Mouse (Mus musculus) 416B (cell line): ENCODE measurements around the gene Arhgap31.
"Not testable (repeated sequence)": the region's sequence is repeated elsewhere in the genome, so short reads cannot be mapped to it uniquely, and the experiment has no call there.

Experiments used
- DNase-seq: peaks from one replicate; pipeline ENCODE4 v3.0.0; 2011; ENCODE audit warnings: low read depth

Gene Arhgap31

DNA sequence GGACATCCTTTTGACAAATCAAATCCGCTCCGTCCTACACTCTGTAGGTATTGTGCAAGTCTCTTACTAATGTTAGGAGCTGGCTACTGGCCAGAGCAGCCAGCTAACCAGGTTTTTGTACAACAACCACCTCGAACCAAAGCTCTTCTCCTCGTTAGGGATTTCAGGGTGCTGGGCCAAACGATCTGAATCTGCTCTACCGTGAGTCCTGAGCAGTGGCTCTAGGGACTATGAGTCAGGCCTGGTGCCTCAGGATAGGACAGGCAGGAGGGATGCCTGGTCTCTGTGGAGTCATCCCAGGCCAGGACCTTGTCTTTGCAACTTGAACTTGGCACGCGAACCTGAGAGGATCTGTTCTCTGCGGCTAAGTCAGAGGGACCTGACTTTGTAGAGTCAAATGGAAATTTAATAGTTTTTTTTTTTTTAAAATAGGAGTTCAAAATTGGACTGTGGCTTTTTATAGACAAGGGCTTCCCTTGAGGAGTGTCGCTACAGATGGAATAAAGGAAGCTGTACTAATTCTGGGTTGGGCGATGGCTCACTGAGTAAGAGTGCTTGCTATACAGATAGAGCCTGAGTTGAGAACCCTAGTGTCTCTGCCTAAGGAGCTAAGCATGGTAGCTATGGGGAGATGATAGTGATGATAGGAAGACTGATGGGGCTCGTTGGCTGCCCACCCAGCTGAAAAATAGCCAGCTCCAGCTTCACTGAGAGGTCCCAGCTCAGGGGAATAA is 24.4 kb downstream of the Arhgap31 start:
- no peak for DNase-seq

DNA sequence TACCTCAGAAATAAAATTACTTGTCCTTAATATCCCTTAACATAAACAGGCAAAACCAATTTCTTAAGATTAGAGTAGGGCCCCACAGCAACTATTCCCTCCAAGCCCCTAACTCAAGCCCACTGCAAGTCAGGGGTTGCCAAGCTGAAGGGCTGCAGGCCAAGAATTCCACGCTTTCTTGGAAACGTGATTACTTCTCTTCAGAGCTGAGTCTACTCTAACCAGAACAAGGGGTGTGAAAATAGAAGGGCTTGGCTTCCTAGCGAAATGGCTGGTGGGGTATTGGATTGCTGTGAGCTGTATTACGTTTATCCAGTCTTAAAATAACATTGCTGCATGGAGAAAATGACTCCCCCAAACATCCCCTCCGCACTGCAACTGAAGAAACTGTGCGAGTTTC is 25.4 kb downstream of the Arhgap31 start:
- no peak for DNase-seq

DNA sequence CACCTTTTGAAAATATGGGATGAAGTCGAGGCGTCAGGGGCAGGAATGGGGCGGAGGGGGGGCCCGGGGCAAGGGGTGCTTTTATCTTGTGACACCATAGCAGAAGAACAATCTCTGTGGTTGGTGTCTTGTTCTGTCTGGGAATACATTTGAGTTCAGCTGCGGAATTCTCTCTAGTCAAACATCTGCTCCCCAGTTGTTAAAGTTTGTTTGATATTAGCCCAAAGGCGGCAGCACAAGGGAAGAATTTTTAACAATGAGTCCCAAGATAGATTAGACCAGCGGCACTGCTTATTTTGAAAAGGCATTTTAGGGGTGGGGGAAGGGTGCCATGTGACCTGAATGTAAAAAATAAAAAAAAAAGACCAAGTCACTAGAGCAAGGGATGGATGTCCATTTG is 30.0 kb downstream of the Arhgap31 start:
- DNase-seq = no peak

DNA sequence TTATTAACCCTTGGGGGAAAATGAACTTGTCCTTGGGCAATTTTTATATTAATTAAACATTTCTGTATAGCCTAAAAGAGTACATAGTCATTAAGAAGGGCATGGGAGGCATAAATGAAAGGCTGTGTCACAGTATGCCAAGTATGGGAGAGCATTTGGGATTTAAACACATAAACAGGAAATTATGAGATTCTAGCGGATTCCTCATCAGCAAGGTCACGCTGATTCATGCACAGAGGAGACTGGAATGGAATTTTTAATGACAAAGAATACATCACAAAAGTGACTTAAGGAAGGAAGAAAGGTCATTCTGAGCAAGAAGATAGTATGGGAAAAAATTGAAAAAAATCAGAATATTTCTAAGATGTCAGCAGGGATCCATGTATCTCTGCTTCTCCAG is 31.8 kb downstream of the Arhgap31 start:
- no peak for DNase-seq

DNA sequence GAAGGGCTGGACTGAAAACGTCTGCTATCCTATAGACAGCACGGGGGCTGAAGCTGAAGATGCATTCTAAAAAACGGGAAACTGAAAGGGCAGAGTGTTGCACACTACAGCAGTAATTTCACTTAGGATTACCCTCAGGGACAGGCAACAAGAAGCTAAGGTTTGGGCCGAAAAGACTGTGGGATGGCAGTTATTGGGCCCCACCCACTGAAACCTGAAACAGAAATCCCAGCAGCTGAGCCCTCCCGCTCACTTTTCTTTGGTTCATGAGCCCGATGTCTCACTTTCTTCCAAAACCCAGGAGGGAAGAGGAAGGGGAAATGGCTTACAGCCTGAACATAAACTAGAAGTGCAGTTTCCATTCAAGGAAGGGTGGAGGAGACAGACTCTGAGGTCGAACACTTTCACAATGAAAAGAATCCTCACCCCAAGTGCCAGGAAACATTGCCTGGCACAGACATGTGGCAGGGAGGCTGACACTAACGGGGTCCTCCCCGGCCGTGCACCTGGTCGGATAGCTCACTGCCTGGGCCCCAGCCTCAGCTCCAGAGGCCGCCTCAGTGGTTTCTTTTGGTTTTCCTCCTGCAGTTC is 33.5 kb downstream of the Arhgap31 start:
- DNase-seq = peak; percentile 5

DNA sequence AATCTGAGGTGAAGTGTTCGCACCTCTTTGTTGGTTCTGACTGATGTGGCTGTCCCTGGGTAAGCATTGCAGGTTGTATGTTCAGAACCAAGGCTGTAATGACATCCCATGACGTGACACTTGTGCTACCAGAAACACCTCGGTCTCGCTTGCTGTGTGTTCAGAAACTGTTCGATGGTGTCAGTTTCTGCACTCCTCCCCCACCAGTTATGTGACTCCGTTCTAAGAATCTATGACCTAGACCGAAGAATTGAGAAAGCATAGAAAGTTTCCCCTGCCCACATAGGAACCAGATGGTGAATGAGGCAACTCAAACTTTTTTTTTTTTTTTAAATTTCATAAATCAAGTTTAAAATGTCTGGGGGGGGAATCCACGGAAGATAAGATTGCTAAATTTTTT is 34.2 kb downstream of the Arhgap31 start:
- DNase-seq = peak; percentile 40

DNA sequence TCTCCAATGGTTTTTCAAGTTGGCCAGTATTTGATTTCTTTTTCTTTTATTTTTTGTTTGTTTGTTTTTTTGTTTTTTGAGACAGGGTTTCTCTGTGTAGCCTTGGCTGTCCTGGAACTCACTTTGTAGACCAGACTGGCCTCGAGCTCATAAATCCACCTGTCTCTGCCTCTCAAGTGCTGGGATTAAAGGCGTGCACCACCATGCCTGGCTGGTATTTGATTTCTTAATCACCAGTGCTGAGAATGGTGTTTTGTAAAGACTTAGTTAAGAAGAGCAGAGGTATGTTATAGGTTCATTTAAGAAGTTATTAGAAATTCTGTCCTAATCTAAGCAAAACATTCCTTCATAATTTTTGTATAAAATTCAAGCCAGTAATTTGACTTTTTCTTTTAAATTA is 35.1 kb downstream of the Arhgap31 start:
- not testable (repeated sequence) for DNase-seq

DNA sequence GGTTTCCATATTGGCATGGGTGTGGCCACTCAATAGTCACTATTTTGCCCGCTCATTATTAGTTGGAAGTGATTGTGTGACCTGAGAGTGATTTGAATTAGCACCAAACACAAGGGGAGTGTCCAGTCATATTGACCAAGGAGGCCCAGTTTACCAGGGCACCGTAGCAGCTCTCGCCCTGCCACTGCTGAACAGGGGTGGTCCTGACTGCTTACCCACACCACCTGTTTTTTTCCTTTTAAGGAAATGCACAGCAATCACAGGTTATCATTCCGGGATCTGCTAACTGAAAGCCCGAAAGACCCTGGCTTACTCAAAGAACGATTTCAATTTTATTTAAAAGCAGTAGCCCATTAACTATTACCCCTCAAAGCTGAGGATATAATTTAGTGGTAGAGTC is 35.9 kb downstream of the Arhgap31 start:
- DNase-seq = no peak

DNA sequence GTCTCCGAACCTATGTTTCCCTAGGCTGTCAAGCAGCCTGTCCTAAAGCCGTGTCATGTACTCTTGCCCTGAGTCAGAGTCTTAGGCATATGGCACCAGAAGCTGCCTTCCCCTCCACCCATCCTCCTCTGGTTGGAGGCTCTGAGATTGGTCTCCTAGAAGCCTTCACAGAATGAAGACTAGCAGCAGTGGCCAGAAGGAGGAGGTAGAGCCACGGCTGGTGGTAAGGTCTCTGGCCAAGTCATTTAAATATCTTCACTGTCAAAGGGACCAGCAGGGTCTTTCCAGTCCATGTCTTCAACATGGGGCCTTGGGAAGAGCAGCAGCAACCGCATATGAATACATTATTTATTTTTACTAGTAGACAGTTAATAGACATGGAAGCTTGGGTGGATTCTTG is 36.4 kb downstream of the Arhgap31 start:
- no peak for DNase-seq

DNA sequence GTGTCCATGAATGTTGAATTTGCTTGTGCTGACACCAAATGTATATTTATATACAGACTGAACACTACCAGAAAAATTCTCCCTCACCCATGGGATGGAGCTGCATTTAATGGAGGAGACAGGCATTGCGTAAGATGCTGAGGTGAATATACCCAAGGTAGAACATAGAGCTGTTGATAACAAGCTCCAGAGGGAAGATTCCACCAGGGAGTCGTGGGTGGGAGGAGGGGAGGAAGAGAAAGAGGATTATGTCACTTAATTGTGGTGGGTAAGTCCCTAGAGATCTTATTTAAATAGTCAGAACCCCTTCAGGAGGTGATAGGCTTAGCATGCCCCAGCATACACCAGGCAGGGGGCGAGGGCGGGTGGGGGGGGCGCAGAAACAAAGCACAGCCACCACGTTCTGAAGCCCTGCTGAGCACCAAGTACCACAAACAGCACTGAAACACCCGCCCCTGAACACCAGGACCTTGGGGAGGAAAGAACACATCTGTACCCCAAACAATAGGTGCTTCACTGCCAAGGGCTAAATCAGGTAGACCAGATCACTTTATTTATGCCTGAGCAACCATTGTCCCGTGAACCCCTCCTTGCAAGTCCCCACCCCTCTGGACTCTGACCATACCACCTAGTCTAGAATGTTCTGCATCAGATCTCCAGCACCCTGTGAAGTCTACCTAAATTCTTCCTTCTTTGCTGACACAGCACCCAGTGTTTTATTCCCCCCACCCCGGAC is 37.3 kb downstream of the Arhgap31 start:
- DNase-seq = no peak

DNA sequence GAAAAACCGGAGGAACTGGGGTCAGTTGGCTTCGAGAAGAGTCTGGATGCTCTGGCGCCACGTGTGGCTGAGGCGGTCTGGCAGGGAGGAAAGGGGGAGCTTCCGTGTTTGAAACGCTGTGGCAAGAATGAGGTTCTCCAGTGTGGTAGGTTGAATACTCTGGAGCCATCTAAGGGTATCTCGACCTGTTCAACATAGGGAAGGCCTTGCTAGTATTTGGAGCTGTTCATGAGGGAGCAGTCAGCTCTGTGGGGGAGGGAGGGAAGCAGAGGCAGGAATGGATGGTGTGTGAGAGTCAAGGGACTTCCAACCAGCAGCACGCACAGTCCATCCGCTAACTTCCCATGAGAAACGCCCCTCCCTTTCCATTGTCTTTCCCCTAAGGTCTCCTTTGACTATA is 38.2 kb downstream of the Arhgap31 start:
- DNase-seq = no peak

DNA sequence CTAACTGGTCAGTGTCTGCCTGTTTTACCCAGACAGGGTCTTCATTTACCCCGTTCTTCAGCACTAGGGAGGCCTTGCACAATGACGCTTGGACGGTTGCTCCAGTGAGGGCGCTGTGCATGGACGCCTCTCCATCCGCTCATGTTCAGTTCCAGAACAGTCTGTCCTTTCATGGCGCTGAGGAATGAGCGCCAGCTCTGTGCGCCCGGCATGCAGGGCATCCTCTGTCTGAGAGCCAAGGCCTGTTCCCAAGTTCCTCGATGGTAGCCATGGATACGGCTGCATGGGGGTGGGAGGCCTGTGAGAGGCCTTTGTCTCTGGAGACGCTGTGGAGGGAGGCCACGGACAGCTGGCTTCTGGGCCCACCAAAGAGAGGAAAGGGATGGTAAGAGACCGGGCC is 39.6 kb downstream of the Arhgap31 start:
- DNase-seq = no peak

DNA sequence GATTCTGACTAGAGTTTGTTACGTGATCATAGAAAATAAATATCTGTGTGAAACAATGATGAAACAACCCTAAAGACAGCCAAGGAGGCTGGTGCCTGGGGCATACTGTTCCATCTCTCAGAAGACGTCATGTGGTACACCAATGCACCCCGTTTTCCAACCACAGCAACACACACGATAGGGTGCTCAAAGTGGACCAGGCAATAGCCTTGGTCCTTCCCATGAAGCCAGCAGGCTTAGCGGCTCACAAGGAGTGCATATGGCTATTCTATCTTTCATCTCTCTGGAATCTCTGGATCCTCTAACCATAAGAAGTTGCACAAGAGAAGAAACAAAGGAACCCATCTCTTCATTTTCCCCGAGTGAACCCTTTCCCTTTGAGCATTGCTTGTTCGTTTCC is 40.1 kb downstream of the Arhgap31 start:
- DNase-seq = no peak

DNA sequence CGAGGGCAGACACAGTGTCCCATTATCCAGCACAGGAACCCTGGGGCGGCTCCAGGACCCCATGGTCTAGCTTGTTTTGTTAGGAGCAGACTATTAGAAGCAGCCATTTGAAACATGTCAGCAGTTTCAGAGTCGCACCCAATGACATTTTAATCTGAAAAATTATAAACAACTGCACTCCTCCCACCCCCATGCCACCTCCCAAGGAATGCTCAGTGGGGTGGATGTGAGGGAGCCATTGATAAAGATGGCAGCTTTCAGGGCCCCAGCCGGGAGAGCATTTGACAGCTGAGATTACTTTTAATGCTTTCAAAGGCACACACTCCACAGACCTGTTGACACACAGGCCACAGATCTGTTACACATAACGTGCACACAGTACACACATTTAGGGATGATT is 40.7 kb downstream of the Arhgap31 start:
- no peak for DNase-seq

DNA sequence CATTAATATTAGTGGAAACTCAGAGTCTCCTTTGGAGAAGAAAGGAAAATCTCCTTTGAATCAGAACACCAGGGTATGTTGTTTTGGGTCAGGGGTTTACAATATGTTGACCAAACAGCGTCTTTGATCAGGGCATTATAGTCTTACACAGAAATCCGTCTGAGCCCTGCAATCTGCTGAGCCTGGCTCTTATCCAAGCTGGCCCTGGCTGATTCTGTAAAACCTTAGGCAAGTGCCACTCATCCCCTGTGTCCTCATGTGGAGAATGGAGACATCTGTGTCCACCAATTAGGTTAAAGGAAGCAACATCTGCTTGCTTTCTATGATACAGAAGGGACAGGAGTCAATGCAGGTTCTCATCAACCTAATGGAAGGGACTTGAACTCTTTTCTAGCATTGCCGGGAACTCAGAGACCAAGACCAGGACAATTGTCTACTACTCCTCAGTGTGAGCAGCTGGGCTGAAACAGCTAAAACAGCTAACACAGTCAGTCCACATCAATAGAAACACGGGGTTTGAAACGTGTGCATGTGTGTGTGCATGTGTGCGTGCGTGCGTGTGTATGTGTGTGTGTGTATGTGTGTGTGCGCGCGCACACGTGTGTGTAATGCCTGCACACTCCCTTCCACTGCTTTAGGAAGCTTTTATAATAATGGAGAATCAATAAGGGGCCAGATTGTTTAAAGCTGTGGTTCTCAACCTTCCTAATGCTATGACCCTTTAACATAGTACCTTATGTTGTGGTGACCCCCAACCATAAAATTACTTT is 42.3 kb downstream of the Arhgap31 start:
- no peak for DNase-seq

DNA sequence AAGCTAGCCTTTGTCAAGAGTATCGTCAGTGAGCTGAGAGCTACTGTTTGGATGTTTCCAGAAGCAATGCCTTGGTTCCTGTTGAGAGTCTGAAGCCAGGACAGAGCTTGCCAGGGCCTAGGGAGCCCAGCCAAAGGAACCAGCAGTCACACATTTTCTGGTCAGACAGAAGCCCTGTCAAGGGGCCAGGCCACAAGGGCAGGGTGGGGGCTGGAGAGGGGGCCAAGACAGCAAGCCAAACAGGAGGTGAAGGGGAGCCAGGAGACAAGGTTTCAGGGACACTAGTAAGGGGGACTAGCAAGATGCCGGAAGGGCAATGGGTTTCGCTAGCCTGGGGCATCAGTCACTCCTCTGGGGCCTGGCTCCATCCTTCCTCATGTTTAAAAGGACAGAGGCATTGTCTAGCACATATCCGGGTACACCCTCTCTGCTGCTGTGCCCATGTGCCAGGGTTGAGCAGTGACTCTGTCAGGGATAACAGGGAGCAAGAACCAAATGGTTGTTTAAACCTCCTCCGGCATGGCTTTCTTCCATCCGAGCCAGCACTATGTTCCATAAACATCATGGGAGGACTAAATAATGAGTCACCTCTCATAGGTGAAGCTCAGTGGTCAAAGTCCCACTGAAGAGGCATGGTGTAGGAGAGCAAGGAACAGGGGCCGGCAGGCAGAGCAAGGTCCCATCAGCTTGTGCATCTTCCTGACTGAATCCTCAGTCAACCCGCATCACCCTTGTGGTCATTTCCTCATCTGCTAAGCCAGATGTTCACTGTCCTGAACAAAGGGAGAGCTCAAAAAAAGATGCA is 44.0 kb downstream of the Arhgap31 start:
- DNase-seq = no peak

DNA sequence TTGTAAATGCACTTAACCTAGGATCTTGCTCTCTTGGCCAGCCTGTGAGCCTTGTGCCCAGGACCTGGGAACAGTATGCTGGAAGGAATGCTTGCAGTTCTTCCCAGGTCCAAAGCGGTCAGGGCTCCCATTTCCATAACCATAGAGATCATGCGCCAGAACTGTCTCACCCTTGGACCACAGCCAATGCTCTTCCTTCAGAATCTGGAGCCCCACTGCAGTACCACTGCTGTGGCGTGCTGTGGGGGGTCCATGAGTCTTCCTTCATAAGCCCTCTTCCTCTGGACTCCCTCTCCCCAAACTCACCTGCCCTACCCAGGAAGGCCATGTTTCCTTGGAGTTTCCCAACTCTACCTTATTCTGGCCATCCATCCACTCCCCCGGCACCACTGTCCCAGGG is 46.6 kb downstream of the Arhgap31 start:
- no peak for DNase-seq

DNA sequence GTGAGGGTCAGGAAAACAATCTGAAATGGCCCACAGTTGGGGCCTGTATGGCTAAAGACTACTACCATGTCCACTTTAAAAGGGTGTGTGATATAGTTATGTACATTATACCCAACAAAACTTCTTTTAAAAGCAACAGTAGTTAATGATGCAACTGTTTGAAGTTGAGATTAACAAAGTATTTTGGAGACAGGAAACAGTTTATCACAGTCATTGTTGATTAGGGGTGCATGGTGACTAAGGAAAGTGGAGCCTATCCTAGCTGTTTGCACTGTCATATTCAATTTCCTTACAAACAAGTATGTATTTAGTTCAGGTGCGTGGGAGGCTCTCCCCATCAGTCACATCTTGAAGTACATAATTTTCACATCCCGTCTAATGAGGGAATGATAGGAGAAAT is 47.1 kb downstream of the Arhgap31 start:
- no peak for DNase-seq

DNA sequence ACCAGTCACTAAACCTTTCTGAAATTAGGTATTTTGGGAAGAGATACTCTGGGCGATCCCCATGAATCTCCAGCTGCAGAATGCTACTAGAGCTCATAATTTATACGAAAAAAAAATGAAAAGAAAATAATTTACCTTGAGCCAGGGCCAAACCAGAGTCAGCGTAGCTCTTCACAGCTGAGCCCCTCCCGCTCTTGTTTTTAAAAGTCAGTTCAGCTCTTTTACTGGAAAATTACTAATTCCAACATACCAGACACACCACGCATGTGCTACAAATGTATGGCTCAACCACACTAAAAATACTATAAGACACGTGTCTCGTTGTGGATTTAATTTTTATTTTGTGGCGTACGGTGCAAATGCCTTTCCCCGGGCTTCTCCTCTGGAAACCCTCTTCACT is 50.5 kb downstream of the Arhgap31 start:
- DNase-seq = no peak

DNA sequence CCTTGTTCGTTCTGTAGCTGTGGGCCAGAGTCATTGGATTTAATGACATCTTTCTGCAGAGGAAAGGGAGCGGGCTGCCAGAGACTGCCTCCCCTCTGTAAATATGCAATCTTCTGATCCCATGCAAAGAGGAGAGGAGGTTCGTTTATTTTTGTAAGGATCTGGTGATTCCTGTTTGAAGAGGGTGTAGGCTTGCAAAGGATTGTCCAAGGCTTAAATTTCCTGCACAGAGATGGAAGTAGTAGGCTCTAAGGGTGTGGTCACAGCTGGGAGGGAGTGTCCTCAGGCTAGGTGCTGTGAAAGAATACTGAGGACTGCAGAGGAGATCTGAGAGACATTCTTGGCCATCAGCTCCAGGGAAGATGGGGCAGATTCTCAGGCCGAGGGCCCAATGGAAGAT is 58.8 kb downstream of the Arhgap31 start:
- no peak for DNase-seq

DNA sequence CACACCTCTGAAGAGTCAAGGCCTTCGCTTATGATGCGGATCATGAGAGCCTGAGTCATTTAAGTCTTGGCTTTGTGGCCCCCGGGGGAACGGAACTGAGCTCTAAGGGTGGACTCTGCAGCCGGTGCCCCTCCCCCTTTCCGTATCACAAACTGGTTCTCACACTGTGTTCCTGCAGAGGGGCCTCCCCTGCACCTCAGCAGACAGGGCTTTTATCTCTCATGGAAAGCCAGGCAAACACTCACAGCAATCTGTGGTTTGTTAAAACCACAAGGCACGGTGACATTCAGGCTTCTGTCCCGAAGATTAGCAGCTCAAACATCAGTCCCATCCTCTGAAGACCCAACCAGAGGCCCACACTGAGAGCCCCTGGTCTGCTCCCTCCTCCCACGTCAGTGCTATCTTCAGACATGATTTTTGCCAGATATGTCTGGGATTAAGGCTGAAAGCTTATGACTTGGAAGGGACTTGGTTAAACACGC is 59.6 kb downstream of the Arhgap31 start:
- peak; percentile 77 for DNase-seq

DNA sequence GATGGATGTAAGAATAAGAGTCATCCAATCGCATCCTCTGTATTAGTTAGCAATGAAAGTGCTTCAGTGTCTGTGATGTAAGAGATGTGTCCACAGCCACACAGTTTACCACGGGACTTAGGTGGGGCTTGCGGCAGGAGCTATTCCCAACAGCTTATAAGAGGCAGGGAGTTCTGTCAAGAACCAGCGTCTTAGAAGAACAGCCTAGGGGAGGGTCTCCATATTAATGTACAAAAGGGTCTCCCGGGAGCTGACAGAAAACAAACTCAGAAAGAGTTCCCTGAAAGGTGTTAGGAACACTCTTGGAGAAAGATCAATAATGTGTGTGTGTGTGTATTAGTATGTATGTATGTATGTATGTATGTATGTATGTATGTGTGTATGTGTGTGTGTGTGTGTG is 60.4 kb downstream of the Arhgap31 start:
- DNase-seq = no peak
